Mouse (Mus musculus): ENCODE measurements around the gene Cenpl.

GRCm38 (mm10) chr1:161033856-161034434, 36.6 kb upstream of the Cenpl start:
- TF ChIP-seq CTCF (IDR thresholded peaks at IDR 0.05; ENCODE audit: extremely low read depth, insufficient read depth, low read length) (no peak), POLR2A (IDR thresholded peaks at IDR 0.05; ENCODE audit: extremely low read depth, insufficient read depth, low read length) (no peak)
